Mouse (Mus musculus) c-Kit-positive CD71-negative TER-119-negative erythroid progenitor cells, embryonic 14.5 days (primary cell): Measurements from ENCODE around the gene Aff3.

Source experiments
- DNase-seq: peaks from one replicate; pipeline ENCODE4 v3.0.0-alpha.2; 2013; ENCODE audit warnings: low read depth

Aff3 gene

GRCm38 (mm10) chr1:38488667-38489210 is 176.0 kb downstream of the Aff3 start:
- no peak for DNase-seq

GRCm38 (mm10) chr1:38487884-38488283 is 176.9 kb downstream of the Aff3 start:
- DNase-seq = no peak

- DNase-seq = no peak
These were observed 181.6 kb downstream of the Aff3 start for GRCm38 (mm10) chr1:38483191-38483590.

- DNase-seq = no peak
These were observed 186.5 kb downstream of the Aff3 start for GRCm38 (mm10) chr1:38478246-38478743.

GRCm38 (mm10) chr1:38470817-38471216 is 193.9 kb downstream of the Aff3 start:
- DNase-seq = no peak

GRCm38 (mm10) chr1:38470166-38470565 is 194.6 kb downstream of the Aff3 start:
- DNase-seq = no peak

GRCm38 (mm10) chr1:38467305-38468083 is 197.3 kb downstream of the Aff3 start:
- no peak for DNase-seq

GRCm38 (mm10) chr1:38456719-38457269 is 208.0 kb downstream of the Aff3 start:
- no peak for DNase-seq

- no peak for DNase-seq
These were observed 209.8 kb downstream of the Aff3 start for GRCm38 (mm10) chr1:38454921-38455320.

GRCm38 (mm10) chr1:38451367-38451766 is 213.4 kb downstream of the Aff3 start:
- no peak for DNase-seq

GRCm38 (mm10) chr1:38450677-38451076 is 214.1 kb downstream of the Aff3 start:
- no peak for DNase-seq

- no peak for DNase-seq
These were observed 214.8 kb downstream of the Aff3 start for GRCm38 (mm10) chr1:38449816-38450478.

GRCm38 (mm10) chr1:38448854-38449253 is 215.9 kb downstream of the Aff3 start:
- DNase-seq = no peak

GRCm38 (mm10) chr1:38447581-38447980 is 217.2 kb downstream of the Aff3 start:
- DNase-seq = no peak

- no peak for DNase-seq
These were observed 218.5 kb downstream of the Aff3 start for GRCm38 (mm10) chr1:38446152-38446820.

GRCm38 (mm10) chr1:38442887-38443286 is 221.9 kb downstream of the Aff3 start:
- DNase-seq = no peak

GRCm38 (mm10) chr1:38442479-38442878 is 222.3 kb downstream of the Aff3 start:
- DNase-seq = no peak

- DNase-seq = no peak
These were observed 223.0 kb downstream of the Aff3 start for GRCm38 (mm10) chr1:38441800-38442199.

- no peak for DNase-seq
These were observed 224.3 kb downstream of the Aff3 start for GRCm38 (mm10) chr1:38440471-38440815.

- DNase-seq = no peak
These were observed 224.8 kb downstream of the Aff3 start for GRCm38 (mm10) chr1:38439751-38440470.

- no peak for DNase-seq
These were observed 226.3 kb downstream of the Aff3 start for GRCm38 (mm10) chr1:38438447-38438846.

GRCm38 (mm10) chr1:38437671-38438070 is 227.1 kb downstream of the Aff3 start:
- DNase-seq = no peak
